Comparison of ENCODE assay signal across 14 mouse cellular contexts in genomic region chr5:136382261-136383005, GRCm38 (mm10).
DNase-seq lines count a peak whose midpoint lies in the region; ATAC-seq lines count a peak whose summit lies in the region.
"Had no signal": no experiment of that assay in that cellular context is flagged by ENCODE, and none has a peak within 500 bp of the region (broad histone marks: within the 10 kb centered on the region; RNA-seq: fewer than 3 reads in every experiment).

No protein-coding gene starts in this region.

- H3K4me1 ChIP-seq in heart, embryonic 13.5 days, result peaks cover 31% of the 10 kb centered on the region
- no peaks in the 10 kb centered on the region for H3K4me1 ChIP-seq in kidney, embryonic 14.5 days (ENCODE audit: control insufficient read depth, insufficient read depth, low read length)
- H3K4me1 ChIP-seq: liver, embryonic 15.5 days had no signal

- no peak overlapping the region for H3K9ac ChIP-seq in heart, embryonic 13.5 days
- no peak overlapping the region for H3K9ac ChIP-seq in kidney, embryonic 14.5 days (ENCODE audit: low read depth, low read length)
- H3K9ac ChIP-seq: liver, embryonic 15.5 days; midbrain, embryonic 15.5 days had no signal

- peaks cover 4% of the 10 kb centered on the region; the same call in 1 of the 2 replicates for H3K9me3 ChIP-seq in heart, embryonic 13.5 days
- peaks cover 3% of the 10 kb centered on the region; the same call in 1 of the 2 replicates for H3K9me3 ChIP-seq in kidney, embryonic 14.5 days (ENCODE audit: control insufficient read depth, low read length)
- H3K9me3 ChIP-seq: limb, embryonic 10.5 days; liver, embryonic 15.5 days; midbrain, embryonic 15.5 days had no signal

- WGBS in heart, embryonic 13.5 days, result 85% methylated on average over 9 of the region's 9 CpGs
- WGBS in kidney, embryonic 14.5 days, result 89% methylated on average over 9 of the region's 9 CpGs

- H3K27ac ChIP-seq in heart, embryonic 13.5 days (replicated peaks), result peak overlapping the region; percentile 52; the same call in 1 of the 2 replicates
- H3K27ac ChIP-seq in kidney, embryonic 14.5 days (ENCODE audit: low read depth, low read length), result no peak overlapping the region
- H3K27ac ChIP-seq: limb, embryonic 10.5 days; liver, embryonic 15.5 days; midbrain, embryonic 15.5 days had no signal

- peaks cover 16% of the 10 kb centered on the region for H3K36me3 ChIP-seq in heart, embryonic 13.5 days
- peaks cover 6% of the 10 kb centered on the region; the same call in 1 of the 2 replicates for H3K36me3 ChIP-seq in kidney, embryonic 14.5 days (ENCODE audit: control insufficient read depth, insufficient read depth, low read length)
- H3K36me3 ChIP-seq: liver, embryonic 15.5 days; midbrain, embryonic 15.5 days had no signal

- no peaks in the 10 kb centered on the region for H3K27me3 ChIP-seq in heart, embryonic 13.5 days (replicated peaks)
- H3K27me3 ChIP-seq in kidney, embryonic 14.5 days (ENCODE audit: control insufficient read depth, insufficient read depth, low read length), result no peaks in the 10 kb centered on the region
- H3K27me3 ChIP-seq: liver, embryonic 15.5 days; midbrain, embryonic 15.5 days; Patski had no signal

- H3K4me3 ChIP-seq in heart, embryonic 13.5 days, result no peak overlapping the region
- no peak overlapping the region for H3K4me3 ChIP-seq in kidney, embryonic 14.5 days (ENCODE audit: low read length)
- H3K4me3 ChIP-seq: limb, embryonic 10.5 days; liver, embryonic 15.5 days; midbrain, embryonic 15.5 days had no signal

- H3K4me2 ChIP-seq in heart, embryonic 13.5 days, result no peak overlapping the region
- H3K4me2 ChIP-seq in kidney, embryonic 14.5 days (replicated peaks; ENCODE audit: low read depth, low read length), result no peak overlapping the region
- H3K4me2 ChIP-seq: heart, embryonic 11.5 days; liver, embryonic 15.5 days; midbrain, embryonic 15.5 days had no signal

- no peak for DNase-seq in heart, adult 11 months
- DNase-seq in Muller cell, postnatal 12 days (ENCODE audit: inconsistent ontology term), result peak; percentile 73
- peak; percentile 14 for DNase-seq in induced T-regulatory cell, adult 2 months (ENCODE audit: low read depth)
- DNase-seq in naive thymus-derived CD4-positive, alpha-beta T cell, adult 2 months (ENCODE audit: low read depth), result peak; percentile 29
- DNase-seq in right cerebral cortex, postnatal 10 days (ENCODE audit: low spot score in 2 of 2), result no peak
- DNase-seq: adrenal gland, adult 2 months; kidney, adult 2 months had no signal

- no peak for ATAC-seq in heart, embryonic 13.5 days (ENCODE audit: extremely low read depth, insufficient number of reproducible peaks, low FRiP score, low TSS enrichment)
- no peak for ATAC-seq in kidney, embryonic 14.5 days (ENCODE audit: low FRiP score, low TSS enrichment)
- ATAC-seq: midbrain, embryonic 15.5 days; Patski had no signal

Comparison
In these comparisons a context has a peak if more than half of its experiments do, and no peak if none do; other contexts are left out.
1. DNase-seq: peak in Muller cell, postnatal 12 days (single experiment), induced T-regulatory cell, adult 2 months (single experiment) and naive thymus-derived CD4-positive, alpha-beta T cell, adult 2 months (single experiment); none in heart, adult 11 months (single experiment) and right cerebral cortex, postnatal 10 days (0 of 2).